Mouse (Mus musculus): ENCODE measurements around the gene Plau.

- TF ChIP-seq MAFK (IDR thresholded peaks at IDR 0.05; ENCODE audit: insufficient read depth, low read depth, low read length): no peak
- TF ChIP-seq CHD2 (IDR thresholded peaks at IDR 0.05; ENCODE audit: low read depth, low read length): no peak
- no peak for TF ChIP-seq HCFC1 (IDR thresholded peaks at IDR 0.05; ENCODE audit: borderline replicate concordance, insufficient read depth, low read length)
- TF ChIP-seq ZC3H11A (IDR thresholded peaks at IDR 0.05; ENCODE audit: borderline replicate concordance, low read depth, low read length): no peak
Observed at GRCm38 (mm10) chr14:20828524-20828923, 7.9 kb upstream of the Plau start.
